Mouse (Mus musculus) embryo, embryonic 11.5 days (tissue): ENCODE data around the gene Slc35a3.

Experiments
- DNase-seq: peaks from one replicate; pipeline ENCODE4 v3.0.0-alpha.2; 2012; ENCODE audit warnings: low read depth, low spot score

Slc35a3 gene

DNA sequence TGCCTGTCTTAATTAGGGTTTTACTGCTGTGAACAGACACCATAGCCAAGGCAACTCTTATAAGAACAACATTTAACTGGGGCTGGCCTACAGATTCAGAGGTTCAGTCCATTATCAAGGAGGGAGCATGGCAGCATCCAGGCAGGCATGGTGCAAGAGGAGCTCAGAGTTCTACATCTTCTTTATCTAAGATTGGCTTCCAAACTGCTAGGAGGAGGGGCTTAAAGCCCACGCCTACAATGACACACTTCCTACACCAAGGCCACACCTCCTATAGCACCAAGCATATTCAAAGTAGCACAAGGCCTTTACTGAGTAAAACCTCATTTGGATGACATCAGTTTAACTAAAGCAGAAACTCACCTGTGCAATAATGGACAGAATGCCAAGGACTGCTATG, 72.6 kb downstream of the Slc35a3 start:
- DNase-seq: no peak

DNA sequence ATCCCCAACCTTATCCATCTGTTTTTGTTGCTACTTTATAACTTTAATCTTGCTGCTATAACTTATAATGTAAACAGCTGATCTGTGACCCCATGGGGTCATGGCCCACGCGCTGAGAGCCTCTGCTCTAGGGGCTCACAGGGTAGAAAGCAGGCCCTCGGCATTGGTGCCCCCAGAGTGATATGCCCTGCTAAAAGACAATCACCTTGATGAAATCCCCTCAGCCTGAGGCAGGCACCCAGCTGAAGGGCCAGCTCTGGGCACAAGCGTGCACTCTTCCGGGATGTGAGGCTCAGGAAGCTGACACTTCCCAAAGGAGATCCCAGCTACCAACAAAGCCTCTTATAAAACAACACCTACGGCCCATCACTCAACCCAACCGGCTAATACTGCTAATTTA, 74.1 kb downstream of the Slc35a3 start:
- no peak for DNase-seq

DNA sequence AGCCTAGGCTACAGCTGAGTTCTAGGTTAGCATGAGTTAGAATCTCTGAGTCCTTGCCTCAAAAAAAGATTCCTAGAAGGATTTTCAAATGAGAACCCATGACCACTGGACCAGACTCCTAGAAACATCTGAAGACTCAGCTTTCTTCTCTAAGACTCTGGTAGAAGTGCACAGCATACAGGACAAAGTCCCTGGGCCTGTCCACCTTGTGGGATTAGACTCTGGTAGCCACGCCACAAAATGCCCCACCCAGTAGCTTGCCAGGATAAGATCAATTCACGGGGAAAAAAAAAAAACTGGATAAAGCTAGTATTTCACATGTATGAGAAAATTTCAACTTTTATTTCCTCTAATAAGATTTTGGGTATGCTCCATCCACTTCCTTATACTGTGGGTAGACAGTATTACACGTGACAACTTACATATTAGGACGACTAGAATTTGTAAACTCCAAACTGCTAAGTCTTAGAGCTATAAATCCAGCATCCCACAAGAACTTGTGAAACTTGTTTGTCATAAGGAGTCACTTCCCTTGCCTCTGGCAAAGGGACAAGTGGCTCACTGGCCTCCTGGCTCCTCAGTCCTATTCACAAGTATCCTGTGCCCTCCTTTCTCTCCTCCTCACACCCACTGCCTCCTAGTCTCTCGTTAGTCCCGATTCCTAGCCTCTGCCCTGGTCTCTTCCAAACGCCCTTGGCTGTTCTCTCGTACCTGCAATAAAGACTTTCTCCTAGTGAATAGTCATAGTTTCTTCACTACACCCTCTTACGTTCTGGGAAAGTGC, 74.7 kb downstream of the Slc35a3 start:
- DNase-seq: no peak

- no peak for DNase-seq
Observed at GRCm38 (mm10) chr3:116635799-116636198, 76.8 kb downstream of the Slc35a3 start.

DNA sequence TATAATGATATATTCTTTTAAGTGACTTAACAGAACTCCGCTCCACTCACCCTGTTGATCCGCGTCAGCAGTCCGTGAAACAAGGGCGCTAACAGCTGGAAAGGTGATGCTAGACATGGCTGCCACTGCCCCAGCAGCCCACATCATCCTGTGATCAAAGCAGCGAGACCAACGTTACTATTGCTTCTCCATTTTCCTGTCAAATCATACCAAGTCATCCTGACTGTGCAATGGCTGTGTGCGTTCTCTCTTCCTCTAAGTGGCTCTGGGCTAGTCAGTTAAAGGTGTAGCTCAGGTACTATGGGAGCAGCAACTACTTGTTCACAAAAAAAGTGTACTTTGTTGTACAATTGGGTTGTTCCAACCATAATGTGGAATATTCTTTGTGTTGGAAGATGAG, 77.8 kb downstream of the Slc35a3 start:
- DNase-seq: no peak

DNA sequence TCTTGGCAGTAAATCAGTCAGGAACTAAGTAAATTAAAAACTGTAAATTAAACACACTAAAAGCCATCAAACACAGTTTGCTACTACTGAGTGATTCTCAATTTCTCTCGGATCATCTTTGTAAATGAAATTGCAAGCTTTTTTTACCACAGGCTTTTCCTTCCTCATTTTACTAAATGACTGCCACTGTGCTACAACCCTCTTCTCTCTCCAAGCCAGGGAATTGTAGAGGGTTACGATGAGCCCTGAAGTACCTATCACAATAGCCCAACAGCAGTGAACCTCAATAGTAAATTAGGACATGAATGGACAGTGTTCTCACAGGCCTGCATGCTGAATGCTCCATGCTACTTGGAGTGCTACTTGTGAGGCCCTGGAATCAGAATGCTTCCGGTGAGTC, 78.5 kb downstream of the Slc35a3 start:
- no peak for DNase-seq

DNA sequence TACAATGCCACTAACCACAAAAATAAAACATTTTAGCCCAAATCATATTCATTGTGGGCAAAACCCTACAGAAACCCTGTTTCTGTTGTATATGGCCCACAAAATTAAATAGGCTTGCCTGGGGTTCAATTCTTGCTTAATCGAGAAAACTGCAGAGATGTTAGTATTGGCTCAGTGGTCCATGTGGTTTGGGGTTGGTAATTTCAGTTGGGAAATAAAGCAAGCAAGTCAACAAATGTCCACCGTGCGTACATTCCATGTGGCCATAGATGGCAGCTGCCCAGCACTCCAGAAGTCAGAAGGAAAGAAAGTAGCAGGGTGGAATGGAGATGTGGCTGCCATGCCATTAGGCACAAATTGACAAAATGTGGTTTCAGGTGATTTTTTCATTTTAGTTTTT, 79.7 kb downstream of the Slc35a3 start:
- DNase-seq: no peak

DNA sequence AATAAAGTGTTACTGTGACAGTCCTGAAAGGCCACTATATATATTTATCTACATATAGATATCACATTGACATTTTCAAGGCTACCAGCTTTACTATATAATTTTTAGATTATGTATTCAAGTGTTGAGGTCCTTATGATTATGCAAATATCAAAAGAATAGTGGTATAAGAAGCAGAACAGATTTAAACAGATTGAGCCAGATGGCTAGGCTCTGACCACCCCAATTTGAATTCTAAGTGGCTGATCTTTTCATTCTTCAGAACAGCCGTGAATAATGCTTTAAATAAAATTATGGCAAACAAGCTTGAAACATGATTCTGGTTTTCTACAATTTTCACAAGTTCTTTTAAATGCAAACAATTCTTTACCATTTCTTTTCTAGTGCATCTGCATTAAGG, 81.2 kb downstream of the Slc35a3 start:
- DNase-seq: no peak

GRCm38 (mm10) chr3:116622641-116623040, 90.0 kb downstream of the Slc35a3 start:
- no peak for DNase-seq

DNA sequence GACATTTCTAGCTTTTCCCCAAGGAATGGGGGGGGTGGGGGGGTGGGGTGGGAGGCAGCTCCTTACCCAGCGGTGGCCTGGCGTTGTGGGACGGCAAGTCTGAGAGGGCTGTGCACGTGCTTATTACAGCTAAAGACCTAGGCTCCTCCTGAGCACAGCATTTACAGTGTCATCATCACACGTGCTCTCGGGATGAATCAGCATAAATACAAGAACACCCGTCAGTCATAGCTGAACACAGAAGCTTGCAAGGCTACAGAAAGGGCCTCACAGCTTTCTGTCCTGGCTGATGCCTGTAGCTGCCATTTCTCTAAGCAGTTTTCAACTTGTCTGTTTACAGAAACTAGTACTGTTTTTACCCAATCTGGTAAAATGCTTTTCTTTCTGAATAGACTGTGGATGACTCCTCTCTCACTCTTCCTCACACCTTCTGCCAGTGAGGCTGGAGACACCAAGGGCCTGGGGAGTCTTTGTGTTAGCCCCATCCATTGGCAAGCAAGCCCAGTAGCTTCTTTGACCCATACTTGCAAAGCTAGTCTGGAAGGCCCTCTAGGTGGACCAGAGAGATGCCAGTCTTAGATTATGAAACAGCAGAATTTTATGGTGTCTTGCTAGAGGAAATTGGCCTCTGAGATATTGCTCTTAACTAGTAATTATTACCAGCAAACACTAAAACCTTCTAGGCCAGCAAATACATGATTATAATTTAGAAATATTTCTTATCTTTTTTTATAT, 91.8 kb downstream of the Slc35a3 start:
- no peak for DNase-seq
